Mouse (Mus musculus) c-Kit-positive CD71-positive TER-119-negative erythroid progenitor cells, embryonic 14.5 days (primary cell): ENCODE measurements around the gene Aox3.
A peak's percentile ranks its signal among the peaks of the same experiment; 100 is the strongest.

Source experiments
- DNase-seq: peaks from one replicate; pipeline ENCODE4 v3.0.0-alpha.2; 2013; ENCODE audit warnings: low read depth

Gene Aox3

GRCm38 (mm10) chr1:58112880-58113279, at the start of gene Aox3:
Gene Aox3 (plus strand): TSS chr1:58113130.
- DNase-seq = peak; percentile 5

- no peak for DNase-seq
Observed at GRCm38 (mm10) chr1:58065151-58065550, 47.8 kb upstream of the Aox3 start.

GRCm38 (mm10) chr1:58065606-58066005, 47.3 kb upstream of the Aox3 start:
- no peak for DNase-seq

GRCm38 (mm10) chr1:58069181-58069580, 43.7 kb upstream of the Aox3 start:
- no peak for DNase-seq

- no peak for DNase-seq
Observed at GRCm38 (mm10) chr1:58070091-58070490, 42.8 kb upstream of the Aox3 start.

GRCm38 (mm10) chr1:58071006-58071405, 41.9 kb upstream of the Aox3 start:
- no peak for DNase-seq

GRCm38 (mm10) chr1:58071509-58071908, 41.4 kb upstream of the Aox3 start:
- DNase-seq = no peak

GRCm38 (mm10) chr1:58072416-58072815, 40.5 kb upstream of the Aox3 start:
- DNase-seq = no peak

GRCm38 (mm10) chr1:58072991-58073730, 39.8 kb upstream of the Aox3 start:
- DNase-seq = no peak

GRCm38 (mm10) chr1:58074266-58074665, 38.7 kb upstream of the Aox3 start:
- DNase-seq = no peak

- no peak for DNase-seq
Observed at GRCm38 (mm10) chr1:58077882-58078281, 35.0 kb upstream of the Aox3 start.

GRCm38 (mm10) chr1:58078390-58078789, 34.5 kb upstream of the Aox3 start:
- no peak for DNase-seq

GRCm38 (mm10) chr1:58079689-58080088, 33.2 kb upstream of the Aox3 start:
- DNase-seq = no peak

GRCm38 (mm10) chr1:58080446-58080845, 32.5 kb upstream of the Aox3 start:
- DNase-seq = no peak

- DNase-seq = no peak
Observed at GRCm38 (mm10) chr1:58081356-58081755, 31.6 kb upstream of the Aox3 start.

GRCm38 (mm10) chr1:58089316-58089715, 23.6 kb upstream of the Aox3 start:
- no peak for DNase-seq

GRCm38 (mm10) chr1:58090191-58090590, 22.7 kb upstream of the Aox3 start:
- no peak for DNase-seq

- DNase-seq = no peak
Observed at GRCm38 (mm10) chr1:58091213-58091612, 21.7 kb upstream of the Aox3 start.

GRCm38 (mm10) chr1:58091992-58092560, 20.9 kb upstream of the Aox3 start:
- no peak for DNase-seq

GRCm38 (mm10) chr1:58097338-58097737, 15.6 kb upstream of the Aox3 start:
- no peak for DNase-seq

GRCm38 (mm10) chr1:58099119-58099518, 13.8 kb upstream of the Aox3 start:
- no peak for DNase-seq

- no peak for DNase-seq
Observed at GRCm38 (mm10) chr1:58101531-58102146, 11.3 kb upstream of the Aox3 start.

GRCm38 (mm10) chr1:58102494-58102893, 10.4 kb upstream of the Aox3 start:
- DNase-seq = no peak
